Mouse (Mus musculus): ENCODE results near the gene Jpt1. TPM values are rescaled to one million over a fixed set of nuclear protein-coding genes. Genes with fewer than 3 reads are reported as not detected.

Gene Jpt1
- total RNA-seq, 1 experiment = 205 TPM

- Histone ChIP-seq H3K9ac (ENCODE audit: insufficient read depth, low read depth, low read length, poor library complexity, severe bottlenecking) (no peak overlapping the region), H3K4me1 (ENCODE audit: control insufficient read depth in 2 of 2, insufficient read depth in 2 of 2, low read length in 2 of 2, poor library complexity in 1 of 2) (no peaks in the 10 kb centered on the region), H3K4me3 (ENCODE audit: insufficient read depth in 1 of 2, low read depth in 1 of 2, low read length in 2 of 2, poor library complexity in 1 of 2, severe bottlenecking in 1 of 2) (no peak overlapping the region), H3K9me3 (ENCODE audit: control insufficient read depth, insufficient read depth, low read depth, low read length) (no peaks in the 10 kb centered on the region), H3K36me3 (ENCODE audit: control insufficient read depth, insufficient read depth, low read length, poor library complexity, severe bottlenecking) (no peaks in the 10 kb centered on the region), H3K27ac (ENCODE audit: insufficient read depth, low read depth, low read length, poor library complexity, severe bottlenecking) (no peak overlapping the region)
- TF ChIP-seq ZC3H11A (IDR thresholded peaks at IDR 0.05; ENCODE audit: borderline replicate concordance, low read depth, low read length) = no peak
- no peak for TF ChIP-seq HCFC1 (IDR thresholded peaks at IDR 0.05; ENCODE audit: borderline replicate concordance, insufficient read depth, low read length)
- TF ChIP-seq MAFK (IDR thresholded peaks at IDR 0.05; ENCODE audit: insufficient read depth, low read depth, low read length) = no peak
- TF ChIP-seq CHD2 (IDR thresholded peaks at IDR 0.05; ENCODE audit: low read depth, low read length) = no peak
- no peak for TF ChIP-seq ZNF384 (IDR thresholded peaks at IDR 0.05; ENCODE audit: low read depth, low read length)
- in situ Hi-C loops (cut with MboI; ENCODE audit: low sequenced_read_pairs in 2 of 2, unreplicated experiment in 2 of 2) = no loop called here
- DNase-seq (ENCODE audit: low read depth, low spot score) = no peak
Measured at GRCm38 (mm10) chr11:115543571-115543970, 29.4 kb upstream of the Jpt1 start.

DNA sequence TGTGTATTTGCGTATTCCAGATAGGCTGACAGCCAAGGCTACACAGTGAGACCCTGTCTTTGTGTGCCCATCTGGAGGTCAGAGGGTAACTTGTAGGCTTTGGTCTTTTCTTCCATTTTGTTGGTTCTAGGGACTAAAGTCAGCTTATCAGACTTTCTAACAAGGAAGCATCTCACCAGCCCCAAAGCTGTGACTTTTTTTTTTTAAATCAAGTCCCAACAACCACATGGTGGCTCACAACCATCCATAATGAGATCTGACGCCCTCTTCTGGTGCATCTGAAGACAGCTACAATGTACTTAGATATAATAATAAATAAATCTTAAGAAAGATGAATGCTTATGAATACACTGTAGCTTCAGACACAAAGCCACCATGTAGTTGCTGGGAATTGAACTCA lies 23.9 kb upstream of the Jpt1 start:
- no peak overlapping the region for H3K9ac ChIP-seq (ENCODE audit: insufficient read depth, low read depth, low read length, poor library complexity, severe bottlenecking)
- H3K4me3 ChIP-seq (ENCODE audit: insufficient read depth in 1 of 2, low read depth in 1 of 2, low read length in 2 of 2, poor library complexity in 1 of 2, severe bottlenecking in 1 of 2) = no peak overlapping the region
- H3K27ac ChIP-seq (ENCODE audit: insufficient read depth, low read depth, low read length, poor library complexity, severe bottlenecking) = no peak overlapping the region
- DNase-seq (ENCODE audit: low read depth, low spot score) = no peak
- H3K36me3 ChIP-seq (ENCODE audit: control insufficient read depth, insufficient read depth, low read length, poor library complexity, severe bottlenecking) = peaks cover 7% of the 10 kb centered on the region
- H3K4me1 ChIP-seq (ENCODE audit: control insufficient read depth in 2 of 2, insufficient read depth in 2 of 2, low read length in 2 of 2, poor library complexity in 1 of 2) = peaks cover 2 to 3% of the 10 kb centered on the region in 2 experiments
- no peaks in the 10 kb centered on the region for H3K9me3 ChIP-seq (ENCODE audit: control insufficient read depth, insufficient read depth, low read depth, low read length)
- TF ChIP-seq ZNF384 (IDR thresholded peaks at IDR 0.05; ENCODE audit: low read depth, low read length) (peak; percentile 77; the same call in 1 of the 2 replicates), CHD2 (IDR thresholded peaks at IDR 0.05; ENCODE audit: low read depth, low read length) (no peak)
- in situ Hi-C loops (cut with MboI; ENCODE audit: low sequenced_read_pairs in 2 of 2, unreplicated experiment in 2 of 2) = no loop called here

- Histone ChIP-seq H3K4me3 (ENCODE audit: insufficient read depth in 1 of 2, low read depth in 1 of 2, low read length in 2 of 2, poor library complexity in 1 of 2, severe bottlenecking in 1 of 2) (peak overlapping the region; percentile 53 to 68), H3K9ac (ENCODE audit: insufficient read depth, low read depth, low read length, poor library complexity, severe bottlenecking) (peak overlapping the region; percentile 85), H3K4me1 (ENCODE audit: control insufficient read depth in 2 of 2, insufficient read depth in 2 of 2, low read length in 2 of 2, poor library complexity in 1 of 2) (peaks cover 3 to 6% of the 10 kb centered on the region in 2 experiments), H3K27ac (ENCODE audit: insufficient read depth, low read depth, low read length, poor library complexity, severe bottlenecking) (peak overlapping the region; percentile 99), H3K36me3 (ENCODE audit: control insufficient read depth, insufficient read depth, low read length, poor library complexity, severe bottlenecking) (peaks cover 14% of the 10 kb centered on the region), H3K9me3 (ENCODE audit: control insufficient read depth, insufficient read depth, low read depth, low read length) (no peaks in the 10 kb centered on the region)
- no peak for DNase-seq (ENCODE audit: low read depth, low spot score)
- TF ChIP-seq HCFC1 (IDR thresholded peaks at IDR 0.05; ENCODE audit: borderline replicate concordance, insufficient read depth, low read length) (no peak), ZNF384 (IDR thresholded peaks at IDR 0.05; ENCODE audit: low read depth, low read length) (peak; percentile 86)
- in situ Hi-C loops (cut with MboI; ENCODE audit: low sequenced_read_pairs in 2 of 2, unreplicated experiment in 2 of 2) = no loop called here
Measured at GRCm38 (mm10) chr11:115536856-115537568, 22.8 kb upstream of the Jpt1 start.

GRCm38 (mm10) chr11:115536038-115536681 lies 22.0 kb upstream of the Jpt1 start, which contains the start of gene Sumo2:
Gene Sumo2, minus strand, starts transcription at chr11:115536276.
- Histone ChIP-seq H3K36me3 (ENCODE audit: control insufficient read depth, insufficient read depth, low read length, poor library complexity, severe bottlenecking) (peaks cover 22% of the 10 kb centered on the region), H3K4me1 (ENCODE audit: control insufficient read depth in 2 of 2, insufficient read depth in 2 of 2, low read length in 2 of 2, poor library complexity in 1 of 2) (peaks cover 3 to 6% of the 10 kb centered on the region in 2 experiments), H3K9ac (ENCODE audit: insufficient read depth, low read depth, low read length, poor library complexity, severe bottlenecking) (peak within 1 kb of the TSS; percentile 99), H3K4me3 (ENCODE audit: insufficient read depth in 1 of 2, low read depth in 1 of 2, low read length in 2 of 2, poor library complexity in 1 of 2, severe bottlenecking in 1 of 2) (peak within 1 kb of the TSS; percentile 84 to 99), H3K27ac (ENCODE audit: insufficient read depth, low read depth, low read length, poor library complexity, severe bottlenecking) (peak within 1 kb of the TSS; percentile 99), H3K9me3 (ENCODE audit: control insufficient read depth, insufficient read depth, low read depth, low read length) (no peaks in the 10 kb centered on the region)
- TF ChIP-seq ZC3H11A (IDR thresholded peaks at IDR 0.05; ENCODE audit: borderline replicate concordance, low read depth, low read length) (no peak), HCFC1 (IDR thresholded peaks at IDR 0.05; ENCODE audit: borderline replicate concordance, insufficient read depth, low read length) (peak; percentile 66; the same call in 1 of the 2 replicates), MAFK (IDR thresholded peaks at IDR 0.05; ENCODE audit: insufficient read depth, low read depth, low read length) (no peak), CHD2 (IDR thresholded peaks at IDR 0.05; ENCODE audit: low read depth, low read length) (no peak), ZNF384 (IDR thresholded peaks at IDR 0.05; ENCODE audit: low read depth, low read length) (0 out of 2 replicates have a peak, but pooled peaks have one; percentile 24)
- in situ Hi-C loops (cut with MboI; ENCODE audit: low sequenced_read_pairs in 2 of 2, unreplicated experiment in 2 of 2) = no loop called here
- DNase-seq (ENCODE audit: low read depth, low spot score) = peak; percentile 97
